Mouse (Mus musculus) T-helper 17 cell (primary cell): ENCODE data around the gene Tsr3.
"Not testable (repeated sequence)": the region's sequence is repeated elsewhere in the genome, so short reads cannot be mapped to it uniquely, and the experiment has no call there.

Experiments used
- in situ Hi-C, 2 experiments: fragments of 300-600 bp; cut with MboI, MseI; formaldehyde crosslinking; loops; 1 replicate in 1 of 2; 2 replicates in 1 of 2; pipeline ENCODE4 v1.15.1; 2025; ENCODE audit warnings: high pct_unique_total_duplicates in 2 of 2

The Tsr3 gene

GRCm38 (mm10) chr17:25239695-25240636, at the start of gene Tsr3, which contains the start of gene Gnptg:
TSS of gene Tsr3 (plus strand) at chr17:25240170.
TSS of gene Gnptg (minus strand) at chr17:25240124.
- in situ Hi-C loops = no loop called here

DNA sequence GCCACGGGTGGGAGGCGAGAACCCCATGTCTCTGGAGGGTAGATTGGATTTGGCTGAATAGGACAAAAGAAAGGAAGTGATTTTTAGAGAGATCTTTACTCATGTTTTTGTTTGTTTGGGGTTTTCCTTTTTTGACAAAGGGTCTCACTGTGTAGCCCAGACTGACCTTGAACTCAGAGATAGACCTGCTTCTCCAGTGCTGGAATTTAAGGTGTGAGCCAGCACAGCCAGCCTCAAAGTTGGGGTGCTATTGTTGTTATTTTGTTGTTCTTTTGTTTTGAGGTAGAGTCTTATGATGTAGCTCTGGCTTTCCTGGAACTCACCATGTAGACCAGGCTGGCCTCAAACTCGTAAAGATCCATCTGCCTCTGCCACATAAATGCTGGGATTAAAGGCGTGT, 37.6 kb upstream of the Tsr3 start:
- in situ Hi-C loops = no loop called here

- in situ Hi-C loops = no loop called here
Measured at GRCm38 (mm10) chr17:25210006-25210405, 30.0 kb upstream of the Tsr3 start.

DNA sequence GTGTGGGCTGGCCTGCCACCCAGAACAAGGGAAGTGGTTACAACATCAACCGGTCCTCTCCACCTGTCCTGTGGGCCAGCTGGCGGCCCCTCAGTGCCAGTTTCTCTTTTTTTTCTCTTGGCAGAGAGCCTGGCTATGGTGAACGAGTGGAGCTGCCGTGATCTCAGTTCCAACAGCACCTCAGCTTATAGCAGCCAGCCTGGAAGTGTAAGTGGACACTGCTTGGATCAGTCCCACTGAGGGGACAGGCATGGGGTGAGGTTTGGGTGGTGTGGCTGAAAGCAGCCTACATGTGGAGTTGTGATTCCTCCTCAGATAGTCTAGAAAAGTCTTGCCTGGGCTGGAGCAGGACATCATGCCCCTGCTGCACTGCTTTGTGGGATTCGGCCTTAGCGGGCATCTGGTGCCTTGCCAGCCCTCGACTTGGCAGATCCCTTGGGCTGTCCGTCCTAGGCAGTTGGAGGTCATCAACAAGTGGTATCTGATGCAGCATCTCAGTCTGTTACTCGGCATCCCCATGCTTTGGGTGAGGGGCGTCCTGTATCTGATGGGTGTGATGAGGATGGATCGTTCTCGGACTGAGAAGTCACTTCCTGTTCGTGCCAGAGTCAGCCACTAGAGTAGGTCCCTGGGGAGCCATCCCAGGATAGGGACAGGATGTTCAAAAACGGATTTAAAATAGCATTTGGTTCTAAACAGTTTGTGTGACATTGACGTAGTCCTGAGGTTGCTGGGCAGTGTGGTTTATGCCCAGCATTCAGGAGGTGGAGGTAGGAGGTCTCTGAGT, 29.1 kb upstream of the Tsr3 start:
- in situ Hi-C loops = no loop called here

GRCm38 (mm10) chr17:25211705-25212104, 28.3 kb upstream of the Tsr3 start:
- in situ Hi-C loops = no loop called here

- in situ Hi-C loops = no loop called here
Measured at GRCm38 (mm10) chr17:25215431-25215830, 24.5 kb upstream of the Tsr3 start.

GRCm38 (mm10) chr17:25218967-25219366, 21.0 kb upstream of the Tsr3 start:
- in situ Hi-C loops = no loop called here

GRCm38 (mm10) chr17:25219492-25220295, 20.3 kb upstream of the Tsr3 start:
- in situ Hi-C loops = no loop called here

DNA sequence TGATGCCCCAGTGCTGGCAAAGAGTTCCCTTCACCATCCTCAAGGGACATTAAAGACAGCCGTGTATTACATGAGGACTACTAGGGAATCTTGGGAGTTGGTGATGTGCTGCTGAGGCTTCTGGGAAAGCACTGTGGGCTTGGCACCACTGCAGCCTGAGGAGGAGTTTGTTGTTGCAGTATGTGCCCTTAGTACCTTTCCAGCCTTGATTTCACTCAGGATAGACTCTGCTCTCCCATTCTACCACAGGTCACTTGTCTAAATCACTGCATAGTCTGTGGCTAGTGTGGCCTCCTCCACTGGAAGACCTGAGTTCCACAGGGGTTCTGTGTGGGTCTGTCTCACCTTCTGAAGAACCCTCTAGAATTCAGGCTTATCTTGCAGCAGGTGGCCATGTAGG, 19.2 kb upstream of the Tsr3 start:
- in situ Hi-C loops = no loop called here

GRCm38 (mm10) chr17:25221821-25222503, 18.0 kb upstream of the Tsr3 start:
- in situ Hi-C loops = no loop called here

GRCm38 (mm10) chr17:25222504-25222940, 17.4 kb upstream of the Tsr3 start:
- in situ Hi-C loops = not testable (repeated sequence)

DNA sequence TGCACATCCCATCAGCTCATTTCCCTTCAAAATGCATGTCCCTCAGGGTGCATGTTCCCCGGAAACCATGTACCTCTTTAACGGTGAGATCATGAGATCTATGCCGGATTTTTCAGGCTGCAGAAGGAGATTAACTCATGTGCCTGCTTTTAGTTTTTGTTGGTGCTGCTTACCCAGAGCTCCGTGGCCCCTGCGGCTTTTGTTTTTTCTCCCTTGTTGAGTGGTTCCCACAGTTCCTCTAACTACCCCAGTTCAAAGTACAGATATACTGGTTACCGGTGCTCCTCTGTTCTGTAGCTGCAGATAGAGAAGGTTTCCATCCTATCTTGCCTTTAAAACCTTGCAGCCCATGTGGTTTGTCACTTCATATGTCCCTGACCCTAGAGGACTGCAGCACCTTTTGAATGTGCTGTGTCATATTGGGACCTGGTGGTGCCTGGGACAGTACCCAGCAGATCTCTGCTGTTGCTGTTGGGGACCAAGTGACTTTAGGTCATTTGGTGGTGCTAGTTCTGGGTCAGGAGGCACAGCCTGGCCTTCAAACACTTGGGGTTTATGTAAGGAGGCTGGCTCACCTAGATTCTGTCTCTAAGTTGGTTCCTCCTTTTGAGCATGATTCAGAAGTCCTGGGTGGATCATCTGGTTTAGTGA, 16.9 kb upstream of the Tsr3 start:
- in situ Hi-C loops = no loop called here

GRCm38 (mm10) chr17:25224586-25225222, 15.3 kb upstream of the Tsr3 start:
- in situ Hi-C loops = loop anchor here in 1 of 2 experiments (5.0 kb wide), 1 partner anchor 37 kb away; the partner anchor contains the start of gene Unkl

GRCm38 (mm10) chr17:25225659-25226058, 14.3 kb upstream of the Tsr3 start:
- in situ Hi-C loops = loop anchor here in 1 of 2 experiments (5.0 kb wide), 1 partner anchor 38 kb away; the partner anchor contains the start of gene Unkl

- in situ Hi-C loops = loop anchor here in 1 of 2 experiments (5.0 kb wide), 1 partner anchor 41 kb away; the partner anchor contains the start of gene Unkl
Measured at GRCm38 (mm10) chr17:25227991-25228390, 12.0 kb upstream of the Tsr3 start.

DNA sequence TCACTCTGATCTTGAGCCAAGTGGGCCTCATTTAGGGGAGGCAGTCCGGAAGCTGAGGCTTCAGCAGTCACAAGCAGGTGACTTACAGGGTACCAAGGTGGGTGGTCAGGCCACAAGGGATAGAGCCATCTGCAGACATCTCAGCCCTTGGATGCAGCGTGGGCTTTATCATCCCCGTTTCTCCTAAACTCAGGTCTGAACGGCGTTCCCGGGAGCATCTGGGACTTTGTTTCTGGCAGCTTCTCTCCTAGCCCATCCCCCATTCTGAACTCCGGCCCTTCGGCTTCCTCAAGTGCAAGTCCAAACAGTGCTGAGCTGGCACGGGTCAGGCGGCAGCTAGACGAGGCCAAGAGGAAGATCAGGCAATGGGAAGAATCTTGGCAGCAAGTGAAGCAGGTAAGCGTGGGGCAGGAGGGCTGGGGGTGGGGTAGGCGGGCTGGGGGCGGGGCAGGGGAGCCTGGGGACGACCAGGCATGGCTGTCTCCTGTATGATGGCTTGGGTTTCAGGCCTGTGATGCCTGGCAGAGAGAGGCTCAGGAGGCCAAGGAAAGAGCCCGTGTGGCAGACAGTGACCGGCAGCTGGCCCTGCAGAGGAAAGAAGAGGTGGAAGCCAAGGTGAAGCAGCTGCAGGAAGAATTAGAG, 9.8 kb upstream of the Tsr3 start:
- in situ Hi-C loops = not testable (repeated sequence)

- in situ Hi-C loops = no loop called here
Measured at GRCm38 (mm10) chr17:25230700-25231099, 9.3 kb upstream of the Tsr3 start.

DNA sequence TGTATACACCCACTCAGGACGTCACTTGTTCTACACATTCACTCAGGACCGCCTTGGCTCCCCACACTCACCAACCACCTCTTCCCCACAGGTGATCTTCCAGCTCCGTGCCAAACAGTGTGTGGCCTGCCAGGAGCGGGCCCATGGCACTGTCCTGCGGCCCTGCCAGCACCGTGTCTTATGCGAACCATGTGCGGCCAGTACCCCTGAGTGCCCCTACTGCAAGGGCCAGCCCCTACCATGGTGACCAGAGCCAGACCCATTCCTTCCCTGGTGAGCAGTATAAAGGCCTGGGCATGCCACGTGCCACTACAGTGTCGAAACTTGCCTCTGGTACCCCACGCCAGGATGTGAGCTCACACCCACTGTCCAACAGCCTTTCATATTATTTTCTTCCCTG, 8.3 kb upstream of the Tsr3 start:
- in situ Hi-C loops = not testable (repeated sequence)

DNA sequence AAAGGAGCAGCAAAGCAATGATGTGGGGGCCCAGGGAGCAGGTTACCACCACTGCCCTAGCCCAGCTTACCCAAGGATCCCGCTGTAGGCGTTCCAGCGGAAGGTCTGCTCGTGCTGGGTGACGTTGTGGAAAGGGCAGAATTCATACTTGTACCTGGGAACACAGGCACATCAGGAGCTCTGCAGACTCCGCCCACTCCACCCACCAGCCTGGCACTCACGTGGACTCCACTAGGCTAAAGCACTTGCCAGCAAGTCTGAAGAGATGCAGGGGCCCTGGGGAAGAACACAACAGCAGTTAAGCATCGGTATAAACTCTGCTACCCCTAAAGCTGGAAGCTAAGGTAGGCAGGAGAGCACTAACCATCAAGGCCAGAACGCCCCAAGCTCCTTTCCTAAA, 4.3 kb upstream of the Tsr3 start:
- in situ Hi-C loops = no loop called here
